Mouse (Mus musculus) large intestine, adult 2 months (tissue): ENCODE results near the gene Nodal. TPM values are rescaled to one million over a fixed set of nuclear protein-coding genes. Genes with fewer than 3 reads are reported as not detected.
"Not testable (repeated sequence)": the region's sequence is repeated elsewhere in the genome, so short reads cannot be mapped to it uniquely, and the experiment has no call there.

Source experiments
- DNase-seq: peaks from one replicate; pipeline ENCODE4 v3.0.0-alpha.2; 2012; ENCODE audit warnings: low read depth, low spot score
- WGBS: fragments of 180-500 bp; shearing (Covaris S2); methylation state at CpG from one replicate; pipeline ENCODE4 v1.1.7; 2018; 5-methylcytosine and 5-hydroxymethylcytosine counted together
- polyA plus RNA-seq: library from polyadenylated mRNA; depleted of rRNA; stranded (reverse); fragments of >200 nt; gene quantifications from 2 replicates; pipeline ENCODE4 v1.2.3, GENCODE M21; 2012

Nodal gene
- polyA plus RNA-seq, 1 experiment: 0.05 TPM

DNA sequence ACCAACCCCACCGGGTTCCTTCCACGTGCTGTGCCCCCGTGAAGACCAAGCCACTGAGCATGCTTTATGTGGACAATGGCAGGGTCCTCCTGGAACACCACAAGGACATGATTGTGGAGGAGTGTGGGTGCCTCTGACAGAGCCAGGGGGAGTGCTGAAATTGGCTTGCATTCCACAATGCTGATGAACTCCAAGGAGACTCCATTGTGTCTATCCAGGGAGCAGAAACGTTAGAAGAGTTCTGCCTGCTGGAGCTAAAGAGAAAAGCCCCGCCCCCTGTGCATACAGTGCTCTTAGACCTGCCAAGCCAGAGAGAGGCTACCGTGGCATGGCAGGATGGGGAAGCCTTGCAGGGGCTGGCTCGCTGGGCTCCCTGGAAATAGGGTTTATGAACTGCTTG, 6.7 kb downstream of the Nodal start:
- no peak for DNase-seq

GRCm38 (mm10) chr10:61425047-61425446, 7.3 kb downstream of the Nodal start:
- WGBS: 51% methylated on average over 2 of the region's 2 CpGs
- no peak for DNase-seq

More for the DNA sequence above, 6.7 kb downstream of the Nodal start:
- 18% methylated on average over 7 of the region's 7 CpGs for WGBS

- WGBS: 16% methylated on average over 2 of the region's 2 CpGs
- DNase-seq: no peak
Observed at GRCm38 (mm10) chr10:61426251-61426757, 8.5 kb downstream of the Nodal start.

DNA sequence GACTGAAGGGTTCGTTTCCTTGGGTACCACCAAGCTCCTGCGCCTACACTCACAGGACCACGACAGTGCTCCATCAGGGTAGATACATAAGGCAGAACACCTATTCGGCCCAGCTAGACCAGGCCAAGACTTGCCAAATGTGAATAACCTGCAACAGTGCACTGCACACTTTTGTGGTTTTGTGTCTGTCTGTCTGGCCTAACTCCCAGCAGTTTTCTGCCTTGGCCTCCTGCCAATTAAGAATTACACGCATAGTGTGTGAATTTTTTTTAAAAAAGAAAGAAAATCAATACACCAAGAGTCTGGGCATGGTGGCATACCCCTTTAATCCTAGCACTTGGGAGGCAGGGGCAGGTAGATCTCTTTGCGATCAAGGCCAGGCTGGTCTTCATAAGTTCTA, 10.2 kb downstream of the Nodal start:
- no peak for DNase-seq
- WGBS: 81% methylated on average over 6 of the region's 6 CpGs

DNA sequence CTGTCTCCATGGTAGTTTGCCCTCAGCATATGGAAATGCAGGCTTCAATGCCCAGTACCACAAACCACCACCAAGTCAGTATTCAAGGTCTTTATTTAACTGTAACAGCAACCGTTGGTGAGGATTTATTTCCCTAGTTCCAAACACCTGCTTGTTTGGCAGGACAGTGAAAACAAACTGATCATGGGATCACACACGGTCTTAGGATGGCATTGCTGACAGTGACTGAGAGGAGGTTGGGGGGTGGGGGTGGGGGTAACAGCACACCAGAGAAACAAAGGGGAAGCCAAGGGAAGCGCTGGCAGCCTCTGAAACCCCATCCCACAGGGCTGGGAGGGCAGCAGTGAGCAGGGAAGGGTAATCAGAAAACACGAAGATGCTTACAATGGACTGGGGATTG, 10.6 kb downstream of the Nodal start:
- 65% methylated on average over 4 of the region's 4 CpGs for WGBS
- no peak for DNase-seq

DNA sequence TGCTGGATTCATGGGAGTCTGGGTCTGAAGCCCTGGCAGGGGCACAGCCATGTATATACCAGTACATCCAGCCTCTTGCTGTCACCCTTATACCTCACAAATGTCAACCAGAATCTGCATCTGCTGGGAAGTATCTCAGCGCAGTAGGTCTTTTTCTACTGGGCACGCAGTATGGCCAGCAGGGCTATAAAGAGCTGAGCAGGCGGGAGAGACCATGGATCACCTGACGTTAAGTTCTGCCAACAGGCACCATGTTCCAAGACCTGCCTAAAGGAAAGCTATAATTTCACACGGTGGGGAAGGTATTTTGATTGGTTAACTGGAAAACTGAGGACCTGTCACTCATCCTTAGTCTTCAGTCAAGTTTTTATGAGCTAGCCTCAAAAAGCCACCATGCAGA, 11.3 kb downstream of the Nodal start:
- WGBS: 90% methylated on average over 5 of the region's 5 CpGs
- no peak for DNase-seq

GRCm38 (mm10) chr10:61431375-61431774, 13.6 kb downstream of the Nodal start:
- no peak for DNase-seq
- 87% methylated on average over 9 of the region's 9 CpGs for WGBS

GRCm38 (mm10) chr10:61440202-61440800, 22.5 kb downstream of the Nodal start:
- DNase-seq: no peak
- 67% methylated on average over 7 of the region's 7 CpGs for WGBS

DNA sequence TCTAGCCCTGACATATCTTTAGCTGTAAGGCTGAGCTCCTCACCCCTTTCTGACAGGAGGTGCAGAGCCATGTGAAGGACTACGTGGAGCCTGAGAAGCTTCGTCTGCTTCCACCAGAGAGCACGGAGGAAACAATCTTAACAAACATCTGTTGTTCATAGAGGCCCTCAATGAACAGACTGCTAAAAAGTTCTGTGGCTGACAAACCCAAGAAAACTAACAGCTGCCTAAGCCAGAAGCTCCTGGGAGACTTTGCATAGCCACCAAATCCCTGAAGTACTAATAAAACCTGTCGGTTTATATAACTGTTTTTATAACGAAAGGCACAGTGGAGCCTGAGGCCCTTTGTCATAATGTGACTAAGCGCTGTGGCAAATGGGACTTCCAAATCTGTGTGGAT, 25.7 kb downstream of the Nodal start:
- 33% methylated on average over 6 of the region's 6 CpGs for WGBS

DNA sequence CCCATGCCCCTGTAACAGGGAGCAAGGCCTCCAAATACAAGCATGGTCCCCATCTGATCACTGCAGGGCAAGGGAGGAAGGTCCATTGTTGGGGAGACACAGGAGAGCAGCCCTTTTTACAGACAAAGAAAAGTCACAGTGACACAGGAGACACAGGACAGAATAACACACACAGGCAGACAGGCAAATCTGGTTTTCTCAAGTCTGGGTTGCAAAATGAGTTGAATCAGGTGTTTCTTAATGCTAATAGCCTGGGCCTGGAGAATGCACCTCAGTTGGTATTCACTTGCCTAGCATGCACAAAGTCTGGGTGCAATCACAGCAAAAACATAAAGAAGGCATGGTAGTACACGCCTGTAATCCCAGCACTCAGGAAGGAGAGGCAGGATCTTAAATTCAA, 26.1 kb downstream of the Nodal start:
- 24% methylated on average over 1 of the region's 1 CpGs for WGBS
- DNase-seq: no peak

More for the DNA sequence above, 25.7 kb downstream of the Nodal start:
- DNase-seq: no peak

DNA sequence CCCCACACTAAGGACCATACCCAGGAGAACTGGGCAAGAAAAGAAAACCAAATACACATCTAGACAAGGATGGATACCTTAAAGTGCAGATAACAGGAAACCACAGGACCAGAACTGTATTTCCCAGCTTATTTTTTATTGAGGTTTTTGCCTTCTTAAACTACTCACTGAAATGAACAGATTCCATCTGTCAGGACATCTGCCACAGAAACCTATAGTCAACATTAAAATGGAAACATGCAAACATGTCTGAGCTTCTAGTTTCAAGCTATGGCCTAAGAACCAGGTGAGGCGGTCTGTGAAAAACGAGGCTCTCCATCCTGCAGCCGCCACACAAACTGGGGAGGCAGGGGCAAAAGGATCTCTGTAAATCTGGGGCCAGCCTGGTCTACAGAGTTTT, 27.2 kb downstream of the Nodal start:
- DNase-seq: no peak

GRCm38 (mm10) chr10:61447581-61448353, 30.0 kb downstream of the Nodal start:
- WGBS: 72% methylated on average over 10 of the region's 10 CpGs

More for the DNA sequence above, 27.2 kb downstream of the Nodal start:
- 70% methylated on average over 3 of the region's 3 CpGs for WGBS

DNA sequence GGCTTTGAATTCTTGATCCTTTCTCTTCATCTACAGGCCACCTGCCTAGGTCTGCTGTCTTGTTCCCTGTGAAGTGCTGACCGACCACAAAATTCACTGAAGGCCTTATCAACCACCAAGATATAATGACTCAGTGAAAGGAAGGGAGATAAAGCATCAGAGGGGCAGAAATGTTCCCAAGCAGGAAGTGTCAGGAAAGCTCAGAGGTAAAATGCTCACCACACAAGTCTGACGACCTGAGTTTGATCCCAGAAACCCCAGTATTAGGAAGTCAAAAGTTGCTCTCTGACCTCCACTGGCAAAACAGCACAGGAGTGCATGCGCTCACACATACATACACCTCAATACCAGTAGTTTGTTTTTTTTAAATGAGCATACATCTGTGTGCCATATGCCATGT, 31.1 kb downstream of the Nodal start:
- 56% methylated on average over 3 of the region's 3 CpGs for WGBS
- DNase-seq: no peak

More at GRCm38 (mm10) chr10:61447581-61448353, 30.0 kb downstream of the Nodal start:
- no peak for DNase-seq

GRCm38 (mm10) chr10:61451463-61451930, 33.7 kb downstream of the Nodal start:
- under 1% methylated on average over 8 of the region's 8 CpGs for WGBS
- DNase-seq: peak; percentile 64

DNA sequence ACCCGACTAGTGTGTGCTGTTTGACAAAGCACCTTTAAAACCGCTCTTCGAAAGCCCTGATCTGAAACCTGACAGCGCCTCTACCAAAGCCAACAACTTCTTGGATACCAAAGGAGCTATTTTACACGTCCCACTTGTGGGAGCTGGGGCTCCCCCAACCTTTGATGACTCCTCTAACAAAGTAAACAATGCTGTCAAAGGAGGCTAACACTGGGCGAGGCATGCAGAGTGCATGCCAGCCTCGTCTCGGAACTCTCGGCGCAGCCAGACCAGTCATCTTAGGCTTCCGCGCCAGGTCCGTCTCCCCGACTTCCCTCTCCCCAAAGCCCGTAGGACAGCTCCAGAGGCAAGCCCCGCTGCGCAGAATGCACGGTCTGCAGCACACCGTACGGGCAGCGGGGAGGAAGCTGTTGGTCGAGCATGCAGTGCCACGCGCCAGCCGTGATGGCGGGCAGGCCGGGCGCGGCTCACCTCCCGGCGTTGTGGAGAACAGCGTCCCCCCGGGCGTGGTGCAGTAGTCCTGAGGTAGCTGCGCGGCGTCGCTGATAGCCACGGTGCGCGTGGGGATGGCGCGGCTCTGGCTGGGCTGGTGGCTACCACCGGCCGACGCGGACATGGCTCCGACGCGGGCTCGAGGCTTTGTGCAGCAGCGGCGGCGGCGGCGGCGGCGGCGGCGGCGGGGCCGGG, 34.3 kb downstream of the Nodal start:
- WGBS: 1% methylated on average over 58 of the region's 62 CpGs
- DNase-seq: no peak

GRCm38 (mm10) chr10:61452645-61453044, 34.9 kb downstream of the Nodal start, which contains the start of gene Eif4ebp2:
Gene Eif4ebp2 (minus strand): TSS chr10:61452661.
- WGBS: 0% methylated on average over 36 of the region's 36 CpGs
- peak; percentile 94 for DNase-seq

GRCm38 (mm10) chr10:61453171-61453570, 35.4 kb downstream of the Nodal start:
- 56% methylated on average over 3 of the region's 3 CpGs for WGBS
- DNase-seq: not testable (repeated sequence)

DNA sequence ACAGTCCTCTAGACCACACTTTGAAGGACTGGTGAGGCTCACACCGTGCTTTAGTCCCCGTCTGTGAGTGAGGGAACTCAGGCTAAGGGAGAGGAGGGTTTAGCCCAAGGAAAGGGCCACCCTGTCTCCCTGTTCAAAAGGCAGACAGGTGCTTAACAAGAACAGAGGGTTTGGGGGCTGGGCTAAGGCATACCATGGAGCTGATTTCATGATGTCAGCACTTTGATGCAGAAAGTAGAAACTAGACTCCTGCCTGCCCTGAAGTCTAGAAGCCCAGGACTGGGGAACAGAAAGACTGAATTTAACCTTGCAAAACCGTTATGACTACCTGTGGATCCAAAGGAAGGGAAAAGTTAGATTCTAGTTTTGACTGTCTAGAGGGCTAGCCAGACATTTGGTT, 39.4 kb downstream of the Nodal start:
- 82% methylated on average over 3 of the region's 3 CpGs for WGBS

DNA sequence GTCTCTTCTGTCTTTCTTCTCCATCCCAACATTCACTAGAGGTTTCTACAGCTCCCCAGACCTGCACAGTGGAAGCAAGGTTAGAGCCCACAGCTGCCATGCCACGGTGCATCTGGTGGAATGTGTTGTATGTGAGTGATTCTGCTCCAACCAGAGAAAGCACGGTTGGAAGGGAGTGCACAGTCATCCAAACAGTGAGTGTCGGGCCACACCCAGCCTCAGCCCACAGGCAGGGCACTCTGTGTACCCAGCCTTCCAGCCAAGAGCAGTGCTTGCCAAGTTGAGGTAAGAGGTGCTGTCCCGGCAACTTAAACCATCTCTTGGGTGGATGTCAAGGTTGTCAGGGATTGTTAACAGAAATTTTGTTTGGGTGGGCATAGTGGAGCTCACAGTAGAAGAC, 47.2 kb downstream of the Nodal start:
- DNase-seq: peak; percentile 57
- WGBS: 14% methylated on average over 4 of the region's 4 CpGs

More for the DNA sequence above, 39.4 kb downstream of the Nodal start:
- no peak for DNase-seq

DNA sequence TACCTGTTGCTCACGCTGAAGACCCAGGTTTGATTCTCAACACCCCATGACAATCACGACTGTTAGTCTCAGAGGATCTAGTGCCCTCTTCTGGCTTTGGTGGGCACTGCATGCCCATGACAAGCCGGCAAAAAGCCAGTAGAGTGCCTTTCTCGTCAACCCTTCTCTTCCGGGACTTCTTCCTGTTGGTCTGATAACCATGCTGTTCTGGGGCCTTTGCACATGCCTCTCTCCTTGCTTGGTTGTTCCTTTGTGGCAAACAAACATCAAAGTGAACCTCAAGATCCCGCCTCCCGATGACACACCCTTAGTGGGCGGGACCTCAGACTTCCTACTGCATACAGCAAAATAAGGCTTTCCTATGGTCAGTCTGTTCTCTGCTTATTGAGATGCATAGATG, 48.5 kb downstream of the Nodal start:
- DNase-seq: no peak
- 70% methylated on average over 8 of the region's 8 CpGs for WGBS
